Mouse (Mus musculus) liver, embryonic 11.5 days (tissue): Measurements from ENCODE around the gene Acaca. TPM values are rescaled to one million over a fixed set of nuclear protein-coding genes. Genes with fewer than 3 reads are reported as not detected.

ENCODE experiments used
- ATAC-seq: fragments of 200-750 bp; cut with Nextera tagmentation; replicated peaks from 2 replicates; pipeline ENCODE4 v1.8.0; 2017; ENCODE audit warnings: moderate number of reproducible peaks, mild to moderate bottlenecking, moderate TSS enrichment, moderate library complexity; ENCODE audit not compliant: low FRiP score
- DNase-seq: peaks from one replicate; pipeline ENCODE4 v3.0.0-alpha.2; 2017; ENCODE audit warnings: low spot score
- H3K27ac ChIP-seq: fragments of 300-500 bp; sonication (generic); 2 replicates; pipeline ENCODE4 v1.5.1; 2014; ENCODE audit warnings: mild to moderate bottlenecking, low read depth, low read length, control low read depth
- H3K27me3 ChIP-seq: fragments of 300-500 bp; sonication (generic); replicated peaks from 2 replicates; pipeline ENCODE4 v1.6.1; 2014; ENCODE audit warnings: low read length, mixed read lengths; ENCODE audit not compliant: control insufficient read depth, insufficient read depth
- H3K36me3 ChIP-seq: fragments of 300-500 bp; sonication (generic); 2 replicates; pipeline ENCODE4 v1.6.1; 2014; ENCODE audit warnings: mild to moderate bottlenecking, low read length, moderate library complexity, mixed read lengths; ENCODE audit not compliant: control insufficient read depth, insufficient read depth
- H3K4me1 ChIP-seq: fragments of 300-500 bp; sonication (generic); replicated peaks from 2 replicates; pipeline ENCODE4 v1.6.1; 2014; ENCODE audit warnings: low read length, mixed read lengths; ENCODE audit not compliant: control insufficient read depth, insufficient read depth
- H3K4me2 ChIP-seq: fragments of 300-500 bp; sonication (generic); 2 replicates; pipeline ENCODE4 v1.6.1; 2014; ENCODE audit warnings: mild to moderate bottlenecking, control low read depth, moderate library complexity
- H3K4me3 ChIP-seq: fragments of 300-500 bp; sonication (generic); 2 replicates; pipeline ENCODE4 v1.5.1; 2014; ENCODE audit warnings: low read depth, low read length, control low read depth
- H3K9ac ChIP-seq: fragments of 300-500 bp; sonication (generic); 2 replicates; pipeline ENCODE4 v1.6.1; 2014; ENCODE audit warnings: low read depth, low read length, control low read depth
- H3K9me3 ChIP-seq: fragments of 300-500 bp; sonication (generic); 2 replicates; pipeline ENCODE4 v1.6.1; 2016; ENCODE audit warnings: low read length, inconsistent platforms, mixed read lengths; ENCODE audit not compliant: control insufficient read depth
- WGBS: fragments of 180-500 bp; shearing (Covaris S2); extraction: QIAGEN DNeasy Blood & Tissue Kit; methylation state at CpG from one replicate; pipeline ENCODE4 v1.1.7; 2014; 5-methylcytosine and 5-hydroxymethylcytosine counted together
- polyA plus RNA-seq: library from polyadenylated mRNA; unstranded; fragments of >200 nt; fragmentation: Nextera tagmentation; extraction: Ambion mirVana; gene quantifications from 2 replicates; pipeline ENCODE4 v1.2.1, GENCODE M21; 2014

Gene Acaca
- polyA plus RNA-seq, 1 experiment from 2014 or later = 17.0 TPM

- Histone ChIP-seq H3K4me3 (no peak overlapping the region), H3K27me3 (no peaks in the 10 kb centered on the region), H3K4me1 (0 out of 2 replicates have a peak, but pooled peaks cover 9% of the 10 kb centered on the region), H3K27ac (no peak overlapping the region), H3K9me3 (no peaks in the 10 kb centered on the region), H3K9ac (no peak overlapping the region), H3K36me3 (no peaks in the 10 kb centered on the region), H3K4me2 (no peak overlapping the region)
- ATAC-seq (no peak), DNase-seq (no peak)
- 59% methylated on average over 6 of the region's 6 CpGs for WGBS
Measured at GRCm38 (mm10) chr11:84344522-84345236, 215.2 kb downstream of the Acaca start.

GRCm38 (mm10) chr11:84347766-84348165 is 218.3 kb downstream of the Acaca start:
- Histone ChIP-seq H3K4me1 (peaks cover 20% of the 10 kb centered on the region; the same call in 1 of the 2 replicates), H3K9ac (no peak overlapping the region), H3K9me3 (no peaks in the 10 kb centered on the region), H3K27ac (no peak overlapping the region), H3K36me3 (no peaks in the 10 kb centered on the region), H3K4me2 (no peak overlapping the region), H3K4me3 (no peak overlapping the region), H3K27me3 (no peaks in the 10 kb centered on the region)
- DNase-seq (no peak), ATAC-seq (no peak)
- 93% methylated on average over 2 of the region's 2 CpGs for WGBS

- no peak overlapping the region for H3K4me2 ChIP-seq
- ATAC-seq (no peak), DNase-seq (no peak)
- WGBS = 85% methylated on average over 16 of the region's 16 CpGs
- H3K4me3 ChIP-seq = no peak overlapping the region
- H3K27ac ChIP-seq = no peak overlapping the region
- H3K9me3 ChIP-seq = no peaks in the 10 kb centered on the region
- H3K9ac ChIP-seq = no peak overlapping the region
- H3K4me1 ChIP-seq = peaks cover 20% of the 10 kb centered on the region; the same call in 1 of the 2 replicates
- H3K27me3 ChIP-seq = no peaks in the 10 kb centered on the region
- no peaks in the 10 kb centered on the region for H3K36me3 ChIP-seq
Measured at GRCm38 (mm10) chr11:84348843-84349825, 219.7 kb downstream of the Acaca start.

GRCm38 (mm10) chr11:84351150-84351549 is 221.7 kb downstream of the Acaca start:
- Histone ChIP-seq H3K4me2 (no peak overlapping the region), H3K4me1 (peaks cover 17% of the 10 kb centered on the region; the same call in 1 of the 2 replicates), H3K27ac (no peak overlapping the region), H3K9ac (no peak overlapping the region), H3K27me3 (no peaks in the 10 kb centered on the region), H3K36me3 (no peaks in the 10 kb centered on the region), H3K9me3 (no peaks in the 10 kb centered on the region), H3K4me3 (no peak overlapping the region)
- ATAC-seq = peak; percentile 94
- DNase-seq = no peak
- WGBS = 48% methylated on average over 1 of the region's 1 CpGs

- H3K9ac ChIP-seq = no peak overlapping the region
- no peak overlapping the region for H3K27ac ChIP-seq
- H3K4me2 ChIP-seq = no peak overlapping the region
- DNase-seq (no peak), ATAC-seq (no peak)
- H3K4me3 ChIP-seq = no peak overlapping the region
- 86% methylated on average over 7 of the region's 7 CpGs for WGBS
- no peaks in the 10 kb centered on the region for H3K9me3 ChIP-seq
- H3K4me1 ChIP-seq = peaks cover 17% of the 10 kb centered on the region; the same call in 1 of the 2 replicates
- H3K36me3 ChIP-seq = no peaks in the 10 kb centered on the region
- no peaks in the 10 kb centered on the region for H3K27me3 ChIP-seq
Measured at GRCm38 (mm10) chr11:84353058-84353726, 223.7 kb downstream of the Acaca start.

- H3K4me3 ChIP-seq = no peak overlapping the region
- WGBS = 85% methylated on average over 3 of the region's 3 CpGs
- H3K9me3 ChIP-seq = no peaks in the 10 kb centered on the region
- no peaks in the 10 kb centered on the region for H3K4me1 ChIP-seq
- no peak overlapping the region for H3K27ac ChIP-seq
- H3K4me2 ChIP-seq = no peak overlapping the region
- H3K27me3 ChIP-seq = no peaks in the 10 kb centered on the region
- no peak for ATAC-seq
- no peaks in the 10 kb centered on the region for H3K36me3 ChIP-seq
- no peak overlapping the region for H3K9ac ChIP-seq
- no peak for DNase-seq
Measured at GRCm38 (mm10) chr11:84357304-84357703, 227.8 kb downstream of the Acaca start.

- Histone ChIP-seq H3K9ac (no peak overlapping the region), H3K36me3 (no peaks in the 10 kb centered on the region), H3K27me3 (no peaks in the 10 kb centered on the region), H3K4me1 (no peaks in the 10 kb centered on the region), H3K4me2 (no peak overlapping the region), H3K9me3 (no peaks in the 10 kb centered on the region), H3K27ac (no peak overlapping the region), H3K4me3 (no peak overlapping the region)
- DNase-seq (no peak), ATAC-seq (no peak)
- WGBS = 77% methylated on average over 2 of the region's 2 CpGs
Measured at GRCm38 (mm10) chr11:84357771-84358170, 228.3 kb downstream of the Acaca start.

GRCm38 (mm10) chr11:84361551-84361950 is 232.1 kb downstream of the Acaca start:
- no peak for ATAC-seq
- 91% methylated on average over 5 of the region's 5 CpGs for WGBS
- H3K9me3 ChIP-seq = no peaks in the 10 kb centered on the region

More at GRCm38 (mm10) chr11:84361551-84361950, 232.1 kb downstream of the Acaca start:
- Histone ChIP-seq H3K27me3 (no peaks in the 10 kb centered on the region), H3K36me3 (no peaks in the 10 kb centered on the region), H3K9ac (no peak overlapping the region), H3K4me2 (no peak overlapping the region), H3K27ac (no peak overlapping the region), H3K4me3 (no peak overlapping the region), H3K4me1 (no peaks in the 10 kb centered on the region)
- no peak for DNase-seq
